Mouse (Mus musculus): ENCODE results near the gene Nav2. TPM values are rescaled to one million over a fixed set of nuclear protein-coding genes. Genes with fewer than 3 reads are reported as not detected.

Nav2 gene
- polyA plus RNA-seq, 1 experiment: 51.7 TPM

DNA sequence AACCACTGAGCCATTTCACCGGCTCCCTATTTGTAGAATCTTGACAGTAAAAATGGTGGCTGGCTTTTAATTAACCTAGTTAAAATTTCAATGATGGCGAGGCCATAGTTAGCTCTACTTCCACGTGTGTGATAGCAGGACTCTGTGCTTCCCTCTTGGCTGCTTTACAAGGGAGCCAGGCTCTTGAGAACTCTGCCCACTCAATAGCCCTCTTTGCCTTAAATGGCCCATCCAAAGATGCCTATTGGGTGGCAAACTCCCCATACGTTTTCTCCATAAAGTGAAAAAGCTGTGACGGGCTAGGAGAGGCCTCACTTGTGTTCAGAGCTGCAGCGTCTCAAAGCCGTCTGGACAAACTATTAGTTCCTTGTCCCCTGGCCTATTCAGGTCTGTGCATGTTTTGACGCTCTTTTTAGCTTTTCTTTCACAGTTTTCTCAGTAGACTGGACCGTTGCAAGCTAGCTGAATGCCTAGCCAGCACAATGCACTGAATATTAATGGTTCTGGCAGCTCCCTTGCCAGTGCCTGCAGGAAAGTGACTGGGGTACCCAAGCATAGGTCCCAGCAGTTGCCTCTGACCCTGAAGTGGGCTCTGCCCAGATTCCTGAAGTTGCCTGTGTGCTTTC is 453.1 kb downstream of the Nav2 start:
- H3K36me3 ChIP-seq (ENCODE audit: control insufficient read depth, insufficient read depth, low read length, poor library complexity, severe bottlenecking): no peaks in the 10 kb centered on the region
- H3K27me3 ChIP-seq (ENCODE audit: control insufficient read depth, insufficient read depth, low read length, poor library complexity, severe bottlenecking): no peaks in the 10 kb centered on the region
- no peaks in the 10 kb centered on the region for H3K9me3 ChIP-seq (replicated peaks; ENCODE audit: control insufficient read depth, insufficient read depth, low read length, poor library complexity, severe bottlenecking)
- TF ChIP-seq POLR2A (IDR thresholded peaks at IDR 0.05; ENCODE audit: insufficient read depth, low read length) (no peak), EP300 (IDR thresholded peaks at IDR 0.05; ENCODE audit: insufficient read depth, low read depth, low read length) (no peak), CTCF (IDR thresholded peaks at IDR 0.05; ENCODE audit: low read depth, low read length) (no peak)
- H3K9ac ChIP-seq (ENCODE audit: low read depth, poor library complexity, severe bottlenecking): no peak overlapping the region
- peaks cover 2% of the 10 kb centered on the region for H3K4me1 ChIP-seq (ENCODE audit: control insufficient read depth, insufficient read depth, low read length)
- H3K4me3 ChIP-seq (ENCODE audit: low read depth, low read length): no peak overlapping the region
- no peak overlapping the region for H3K27ac ChIP-seq (ENCODE audit: insufficient read depth, low read length)

DNA sequence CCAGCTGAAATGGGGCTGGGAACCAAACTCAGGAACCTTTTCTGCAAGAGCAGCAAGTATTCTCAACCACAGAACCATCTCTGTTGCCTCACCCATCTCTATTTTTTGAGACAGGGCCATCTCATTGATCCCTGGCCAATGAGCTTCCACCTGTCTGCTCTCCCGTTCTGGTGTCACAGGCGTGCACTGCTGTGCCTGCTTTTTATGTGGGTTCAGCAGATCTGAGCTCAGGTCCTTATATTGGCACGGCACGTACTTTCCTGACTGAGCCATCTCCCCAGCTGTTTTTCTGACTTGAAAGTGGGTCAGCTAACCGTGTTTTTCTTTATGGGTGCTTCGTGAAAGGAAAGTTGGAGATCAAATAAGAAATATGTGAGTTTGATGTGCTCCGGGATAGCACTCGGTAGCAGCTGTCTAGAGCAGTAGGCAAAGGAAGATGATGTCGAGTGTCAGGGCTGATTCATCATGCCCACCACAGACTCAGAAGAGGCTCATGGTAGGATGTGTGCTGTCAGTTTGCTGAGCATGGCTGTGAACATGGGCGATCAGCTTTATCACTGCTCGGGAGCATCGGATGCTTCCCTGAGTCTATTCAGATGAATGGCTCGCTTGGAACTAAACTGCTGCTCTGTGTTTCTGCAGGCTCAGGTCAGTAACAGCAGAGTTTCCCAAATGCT is 456.1 kb downstream of the Nav2 start:
- Histone ChIP-seq H3K4me1 (ENCODE audit: control insufficient read depth, insufficient read depth, low read length) (no peaks in the 10 kb centered on the region), H3K36me3 (ENCODE audit: control insufficient read depth, insufficient read depth, low read length, poor library complexity, severe bottlenecking) (no peaks in the 10 kb centered on the region), H3K9ac (ENCODE audit: low read depth, poor library complexity, severe bottlenecking) (no peak overlapping the region), H3K27me3 (ENCODE audit: control insufficient read depth, insufficient read depth, low read length, poor library complexity, severe bottlenecking) (no peaks in the 10 kb centered on the region), H3K9me3 (replicated peaks; ENCODE audit: control insufficient read depth, insufficient read depth, low read length, poor library complexity, severe bottlenecking) (no peaks in the 10 kb centered on the region), H3K4me3 (ENCODE audit: low read depth, low read length) (no peak overlapping the region), H3K27ac (ENCODE audit: insufficient read depth, low read length) (no peak overlapping the region)
- no peak for TF ChIP-seq EP300 (IDR thresholded peaks at IDR 0.05; ENCODE audit: insufficient read depth, low read depth, low read length)

GRCm38 (mm10) chr7:49368590-49368989 is 460.1 kb downstream of the Nav2 start:
- Histone ChIP-seq H3K9ac (ENCODE audit: low read depth, poor library complexity, severe bottlenecking) (no peak overlapping the region), H3K4me1 (ENCODE audit: control insufficient read depth, insufficient read depth, low read length) (no peaks in the 10 kb centered on the region), H3K4me3 (ENCODE audit: low read depth, low read length) (no peak overlapping the region), H3K27ac (ENCODE audit: insufficient read depth, low read length) (no peak overlapping the region), H3K9me3 (replicated peaks; ENCODE audit: control insufficient read depth, insufficient read depth, low read length, poor library complexity, severe bottlenecking) (no peaks in the 10 kb centered on the region), H3K36me3 (ENCODE audit: control insufficient read depth, insufficient read depth, low read length, poor library complexity, severe bottlenecking) (no peaks in the 10 kb centered on the region), H3K27me3 (ENCODE audit: control insufficient read depth, insufficient read depth, low read length, poor library complexity, severe bottlenecking) (no peaks in the 10 kb centered on the region)
- TF ChIP-seq CTCF (IDR thresholded peaks at IDR 0.05; ENCODE audit: low read depth, low read length) (no peak), EP300 (IDR thresholded peaks at IDR 0.05; ENCODE audit: insufficient read depth, low read depth, low read length) (no peak), POLR2A (IDR thresholded peaks at IDR 0.05; ENCODE audit: insufficient read depth, low read length) (no peak)

DNA sequence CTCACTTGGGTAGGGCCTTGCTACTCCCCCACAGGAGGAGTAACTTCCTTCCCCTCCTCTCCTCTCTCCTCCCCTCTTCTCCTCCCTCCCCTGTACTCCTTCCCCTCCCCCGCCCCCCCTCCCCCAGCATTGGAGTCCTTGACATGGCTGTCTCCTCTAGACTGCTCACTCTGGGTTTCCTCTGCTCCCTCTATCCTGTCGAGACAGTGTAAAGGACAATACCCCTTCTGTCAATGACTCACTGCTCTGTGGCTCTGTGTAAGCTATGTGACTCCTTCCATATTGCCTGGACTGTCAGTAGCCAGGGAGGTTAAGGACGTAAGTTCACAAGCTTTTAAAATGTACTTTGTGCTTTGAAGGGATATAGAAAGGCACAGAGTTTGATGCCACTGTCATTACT is 460.5 kb downstream of the Nav2 start:
- no peak for TF ChIP-seq CTCF (IDR thresholded peaks at IDR 0.05; ENCODE audit: low read depth, low read length)
- no peak for TF ChIP-seq POLR2A (IDR thresholded peaks at IDR 0.05; ENCODE audit: insufficient read depth, low read length)
- TF ChIP-seq EP300 (IDR thresholded peaks at IDR 0.05; ENCODE audit: insufficient read depth, low read depth, low read length): no peak
- H3K4me3 ChIP-seq (ENCODE audit: low read depth, low read length): no peak overlapping the region
- H3K4me1 ChIP-seq (ENCODE audit: control insufficient read depth, insufficient read depth, low read length): no peaks in the 10 kb centered on the region
- no peaks in the 10 kb centered on the region for H3K9me3 ChIP-seq (replicated peaks; ENCODE audit: control insufficient read depth, insufficient read depth, low read length, poor library complexity, severe bottlenecking)
- H3K9ac ChIP-seq (ENCODE audit: low read depth, poor library complexity, severe bottlenecking): no peak overlapping the region
- H3K27ac ChIP-seq (ENCODE audit: insufficient read depth, low read length): no peak overlapping the region
- no peaks in the 10 kb centered on the region for H3K36me3 ChIP-seq (ENCODE audit: control insufficient read depth, insufficient read depth, low read length, poor library complexity, severe bottlenecking)
- H3K27me3 ChIP-seq (ENCODE audit: control insufficient read depth, insufficient read depth, low read length, poor library complexity, severe bottlenecking): no peaks in the 10 kb centered on the region

- no peak overlapping the region for H3K27ac ChIP-seq (ENCODE audit: insufficient read depth, low read length)
- H3K9me3 ChIP-seq (replicated peaks; ENCODE audit: control insufficient read depth, insufficient read depth, low read length, poor library complexity, severe bottlenecking): no peaks in the 10 kb centered on the region
- no peaks in the 10 kb centered on the region for H3K27me3 ChIP-seq (ENCODE audit: control insufficient read depth, insufficient read depth, low read length, poor library complexity, severe bottlenecking)
- H3K9ac ChIP-seq (ENCODE audit: low read depth, poor library complexity, severe bottlenecking): no peak overlapping the region
- no peaks in the 10 kb centered on the region for H3K4me1 ChIP-seq (ENCODE audit: control insufficient read depth, insufficient read depth, low read length)
- no peaks in the 10 kb centered on the region for H3K36me3 ChIP-seq (ENCODE audit: control insufficient read depth, insufficient read depth, low read length, poor library complexity, severe bottlenecking)
- no peak overlapping the region for H3K4me3 ChIP-seq (ENCODE audit: low read depth, low read length)
- TF ChIP-seq EP300 (IDR thresholded peaks at IDR 0.05; ENCODE audit: insufficient read depth, low read depth, low read length) (no peak), POLR2A (IDR thresholded peaks at IDR 0.05; ENCODE audit: insufficient read depth, low read length) (no peak), CTCF (IDR thresholded peaks at IDR 0.05; ENCODE audit: low read depth, low read length) (no peak)
Observed at GRCm38 (mm10) chr7:49369809-49370473, 461.4 kb downstream of the Nav2 start.

GRCm38 (mm10) chr7:49371345-49371744 is 462.8 kb downstream of the Nav2 start:
- no peaks in the 10 kb centered on the region for H3K4me1 ChIP-seq (ENCODE audit: control insufficient read depth, insufficient read depth, low read length)
- no peak overlapping the region for H3K4me3 ChIP-seq (ENCODE audit: low read depth, low read length)
- H3K9me3 ChIP-seq (replicated peaks; ENCODE audit: control insufficient read depth, insufficient read depth, low read length, poor library complexity, severe bottlenecking): no peaks in the 10 kb centered on the region
- no peak overlapping the region for H3K27ac ChIP-seq (ENCODE audit: insufficient read depth, low read length)
- TF ChIP-seq CTCF (IDR thresholded peaks at IDR 0.05; ENCODE audit: low read depth, low read length) (no peak), EP300 (IDR thresholded peaks at IDR 0.05; ENCODE audit: insufficient read depth, low read depth, low read length) (no peak), POLR2A (IDR thresholded peaks at IDR 0.05; ENCODE audit: insufficient read depth, low read length) (no peak)
- H3K36me3 ChIP-seq (ENCODE audit: control insufficient read depth, insufficient read depth, low read length, poor library complexity, severe bottlenecking): no peaks in the 10 kb centered on the region
- H3K9ac ChIP-seq (ENCODE audit: low read depth, poor library complexity, severe bottlenecking): no peak overlapping the region
- no peaks in the 10 kb centered on the region for H3K27me3 ChIP-seq (ENCODE audit: control insufficient read depth, insufficient read depth, low read length, poor library complexity, severe bottlenecking)

Data from ES-Bruce4 (cell line).